ENCODE assay signal across 27 mouse cellular contexts in the genomic region with DNA sequence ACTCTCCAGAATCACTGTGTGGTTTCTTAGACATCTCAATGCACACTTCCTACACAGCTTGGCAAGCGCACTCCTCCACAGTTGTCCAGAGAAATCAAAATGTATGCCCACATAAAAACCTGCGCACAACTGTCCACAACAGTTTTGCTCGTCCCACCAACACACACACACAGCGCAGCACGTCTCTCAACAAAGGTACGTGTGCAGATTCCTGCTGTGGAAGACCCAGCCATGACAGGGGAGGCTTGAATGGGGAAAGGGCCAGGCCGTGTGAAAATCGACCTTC.
DNase-seq lines count a peak whose midpoint lies in the region; ATAC-seq lines count a peak whose summit lies in the region.
"Had no signal": no experiment of that assay in that cellular context is flagged by ENCODE, and none has a peak within 500 bp of the region (broad histone marks: within the 10 kb centered on the region; RNA-seq: fewer than 3 reads in every experiment).

No protein-coding gene starts in this region.

- H3K27me3 ChIP-seq in embryonic facial prominence, embryonic 10.5 days (replicated peaks; ENCODE audit: low read depth, poor library complexity, severe bottlenecking): no peaks in the 10 kb centered on the region
- H3K27me3 ChIP-seq in embryonic facial prominence, embryonic 13.5 days: no peaks in the 10 kb centered on the region
- H3K27me3 ChIP-seq: heart, embryonic 12.5 days; limb, embryonic 15.5 days had no signal

- no peaks in the 10 kb centered on the region for H3K9me3 ChIP-seq in embryonic facial prominence, embryonic 10.5 days
- H3K9me3 ChIP-seq in embryonic facial prominence, embryonic 13.5 days: no peaks in the 10 kb centered on the region
- H3K9me3 ChIP-seq: forebrain, embryonic 10.5 days; limb, embryonic 15.5 days had no signal

- no peaks in the 10 kb centered on the region for H3K36me3 ChIP-seq in embryonic facial prominence, embryonic 10.5 days (replicated peaks)
- no peaks in the 10 kb centered on the region for H3K36me3 ChIP-seq in embryonic facial prominence, embryonic 13.5 days
- H3K36me3 ChIP-seq: forebrain, embryonic 10.5 days; heart, embryonic 12.5 days; limb, embryonic 15.5 days had no signal

- H3K4me3 ChIP-seq in embryonic facial prominence, embryonic 10.5 days: no peak overlapping the region
- H3K4me3 ChIP-seq in embryonic facial prominence, embryonic 13.5 days: no peak overlapping the region
- H3K4me3 ChIP-seq: forebrain, embryonic 10.5 days; heart, embryonic 12.5 days; left cerebral cortex, adult 2 months; limb, embryonic 15.5 days had no signal

- peak overlapping the region; percentile 40 for H3K4me2 ChIP-seq in embryonic facial prominence, embryonic 13.5 days
- H3K4me2 ChIP-seq: heart, embryonic 12.5 days; limb, embryonic 15.5 days; lung, embryonic 14.5 days had no signal

- ATAC-seq in embryonic facial prominence, embryonic 13.5 days (ENCODE audit: insufficient number of reproducible peaks, insufficient read depth, low FRiP score, low TSS enrichment, low read depth): peak; percentile 23; the same call in 1 of the 2 replicates
- ATAC-seq: activated CD4-positive, CD25-positive, alpha-beta regulatory T cell, adult 4 months; forebrain, embryonic 16.5 days; hindbrain, postnatal 0 days; intestine, embryonic 16.5 days had no signal

- 74% methylated on average over 8 of the region's 8 CpGs for WGBS in embryonic facial prominence, embryonic 10.5 days
- 39% methylated on average over 8 of the region's 8 CpGs for WGBS in embryonic facial prominence, embryonic 13.5 days

- peak; percentile 18 to 57 for DNase-seq in left cerebral cortex, postnatal 25 days (ENCODE audit: low spot score in 2 of 2)
- no peak for DNase-seq in left cerebral cortex, postnatal 4 days
- no peak for DNase-seq in embryonic facial prominence, embryonic 10.5 days (ENCODE audit: low spot score)
- peak; percentile 9 to 15 for DNase-seq in right cerebral cortex, postnatal 36 days (ENCODE audit: low spot score in 2 of 2)
- DNase-seq in gastrocnemius, postnatal 4 days (ENCODE audit: low spot score in 2 of 2): no peak
- DNase-seq in heart, adult 9 months (ENCODE audit: low spot score in 2 of 2): no peak
- DNase-seq: adrenal gland, adult 8-10 months; cerebellum, adult 18-20 months; cerebellum, postnatal 14 days; heart, adult 11 months; heart, postnatal 10 days; kidney, adult 9 months; kidney, postnatal 36 days; lung, embryonic 14.5 days; midbrain, embryonic 14.5 days; spleen, adult 18-20 months; thymus, postnatal 14 days had no signal

- peak overlapping the region; percentile 73 for H3K27ac ChIP-seq in embryonic facial prominence, embryonic 10.5 days (replicated peaks)
- peak overlapping the region; percentile 72 for H3K27ac ChIP-seq in embryonic facial prominence, embryonic 13.5 days
- H3K27ac ChIP-seq: forebrain, embryonic 10.5 days; hindbrain, postnatal 0 days; left cerebral cortex, adult 2 months; limb, embryonic 15.5 days; liver, embryonic 14.5 days had no signal

- H3K4me1 ChIP-seq in embryonic facial prominence, embryonic 10.5 days: peaks cover 23% of the 10 kb centered on the region
- peaks cover 22% of the 10 kb centered on the region for H3K4me1 ChIP-seq in embryonic facial prominence, embryonic 13.5 days
- H3K4me1 ChIP-seq: forebrain, embryonic 10.5 days; heart, embryonic 12.5 days had no signal

- no peak overlapping the region for H3K9ac ChIP-seq in embryonic facial prominence, embryonic 13.5 days
- H3K9ac ChIP-seq: heart, embryonic 12.5 days; limb, embryonic 15.5 days; liver, embryonic 14.5 days; lung, embryonic 14.5 days had no signal

- intact Hi-C loops in left cerebral cortex, postnatal 25 days (cut with DNase I): no loop called here
- intact Hi-C loops in left cerebral cortex, postnatal 4 days (cut with DNase I): no loop called here

Comparison
In these comparisons a context has a peak if more than half of its experiments do, and no peak if none do; other contexts are left out.
1. DNase-seq: peak in left cerebral cortex, postnatal 25 days (2 of 2) and right cerebral cortex, postnatal 36 days (2 of 2); none in left cerebral cortex, postnatal 4 days (single experiment), embryonic facial prominence, embryonic 10.5 days (single experiment), gastrocnemius, postnatal 4 days (0 of 2) and heart, adult 9 months (0 of 2).